Mouse (Mus musculus) hindbrain, embryonic 13.5 days (tissue): Measurements from ENCODE around the gene Zfp597. TPM values are rescaled to one million over a fixed set of nuclear protein-coding genes. Genes with fewer than 3 reads are reported as not detected.
"Not testable (repeated sequence)": the region's sequence is repeated elsewhere in the genome, so short reads cannot be mapped to it uniquely, and the experiment has no call there.

ENCODE experiments used
- ATAC-seq: fragments of 200-750 bp; cut with Nextera tagmentation; 2 replicates; pipeline ENCODE4 v1.8.0; 2017; ENCODE audit warnings: moderate TSS enrichment; ENCODE audit not compliant: low FRiP score
- H3K27ac ChIP-seq: fragments of 300-500 bp; sonication (generic); 2 replicates; pipeline ENCODE4 v1.5.1; 2015; ENCODE audit warnings: inconsistent platforms, mild to moderate bottlenecking, moderate library complexity
- H3K27me3 ChIP-seq: fragments of 300-500 bp; sonication (generic); 2 replicates; pipeline ENCODE4 v1.6.1; 2015; ENCODE audit warnings: mild to moderate bottlenecking, inconsistent platforms
- H3K36me3 ChIP-seq: fragments of 300-500 bp; sonication (generic); 2 replicates; pipeline ENCODE4 v1.6.1; 2015; ENCODE audit warnings: mild to moderate bottlenecking, inconsistent platforms
- H3K4me1 ChIP-seq: fragments of 300-500 bp; sonication (generic); replicated peaks from 2 replicates; pipeline ENCODE4 v1.6.1; 2015; ENCODE audit warnings: inconsistent platforms
- H3K4me2 ChIP-seq: fragments of 300-500 bp; sonication (generic); 2 replicates; pipeline ENCODE4 v1.6.1; 2015; ENCODE audit warnings: inconsistent platforms, mild to moderate bottlenecking, moderate library complexity
- H3K4me3 ChIP-seq: fragments of 300-500 bp; sonication (generic); 2 replicates; pipeline ENCODE4 v1.5.1; 2015; ENCODE audit warnings: mild to moderate bottlenecking, inconsistent platforms
- H3K9ac ChIP-seq: fragments of 300-500 bp; sonication (generic); 2 replicates; pipeline ENCODE4 v1.6.1; 2015; ENCODE audit warnings: mild to moderate bottlenecking, inconsistent platforms
- H3K9me3 ChIP-seq: fragments of 300-500 bp; sonication (generic); 2 replicates; pipeline ENCODE4 v1.6.1; 2016; ENCODE audit warnings: inconsistent platforms
- WGBS: fragments of 180-500 bp; shearing (Covaris S2); methylation state at CpG from one replicate; pipeline ENCODE4 v1.1.7; 2015; 5-methylcytosine and 5-hydroxymethylcytosine counted together
- polyA plus RNA-seq: library from polyadenylated mRNA; unstranded; fragments of >200 nt; fragmentation: Nextera tagmentation; extraction: Ambion mirVana; gene quantifications from 2 replicates; pipeline ENCODE4 v1.2.1, GENCODE M21; 2015

Zfp597 gene
- polyA plus RNA-seq, 1 experiment from 2014 or later, result 14.2 TPM

GRCm38 (mm10) chr16:3852586-3852985 lies 31.8 kb downstream of the Zfp597 start:
- H3K4me3 ChIP-seq, result no peak overlapping the region
- H3K27ac ChIP-seq, result no peak overlapping the region
- H3K4me1 ChIP-seq, result peaks cover 13% of the 10 kb centered on the region
- no peaks in the 10 kb centered on the region for H3K9me3 ChIP-seq
- WGBS, result 34% methylated on average over 12 of the region's 12 CpGs
- H3K4me2 ChIP-seq, result no peak overlapping the region
- H3K36me3 ChIP-seq, result peaks cover 15% of the 10 kb centered on the region; the same call in 1 of the 2 replicates
- ATAC-seq, result no peak
- no peaks in the 10 kb centered on the region for H3K27me3 ChIP-seq
- H3K9ac ChIP-seq, result no peak overlapping the region

- 89% methylated on average over 13 of the region's 13 CpGs for WGBS
- H3K9me3 ChIP-seq, H3K36me3 ChIP-seq, H3K4me3 ChIP-seq, ATAC-seq, H3K27me3 ChIP-seq, H3K4me2 ChIP-seq, H3K27ac ChIP-seq, H3K9ac ChIP-seq: not testable (repeated sequence)
- peaks cover 15% of the 10 kb centered on the region for H3K4me1 ChIP-seq
Measured at GRCm38 (mm10) chr16:3851301-3851700, 33.1 kb downstream of the Zfp597 start.

DNA sequence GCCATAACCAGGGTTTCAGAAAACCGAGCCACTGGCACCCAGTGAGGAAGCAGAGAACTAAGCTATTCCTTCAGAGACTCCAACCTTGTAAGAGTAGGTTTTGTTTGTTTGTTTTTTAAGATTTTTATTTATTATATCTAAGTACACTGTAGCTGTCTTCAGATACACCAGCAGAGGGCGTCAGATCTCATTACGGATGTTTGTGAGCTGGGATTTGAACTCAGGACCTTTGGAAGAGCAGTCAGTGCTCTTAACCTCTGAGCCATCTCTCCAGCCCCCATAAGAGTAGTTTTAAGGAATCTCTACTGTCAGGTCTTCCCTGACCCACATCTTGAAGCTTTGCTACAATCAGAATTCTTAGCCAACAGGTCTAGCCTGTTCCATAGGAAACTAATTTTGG lies 35.9 kb downstream of the Zfp597 start:
- H3K9me3 ChIP-seq, result no peaks in the 10 kb centered on the region

GRCm38 (mm10) chr16:3847871-3848270 lies 36.5 kb downstream of the Zfp597 start:
- Histone ChIP-seq H3K27ac (no peak overlapping the region), H3K4me3 (peak overlapping the region; percentile 55), H3K9me3 (no peaks in the 10 kb centered on the region), H3K9ac (peak overlapping the region; percentile 72), H3K27me3 (no peaks in the 10 kb centered on the region), H3K4me2 (peak overlapping the region; percentile 67), H3K4me1 (peaks cover 17% of the 10 kb centered on the region), H3K36me3 (no peaks in the 10 kb centered on the region)
- 59% methylated on average over 4 of the region's 4 CpGs for WGBS
- ATAC-seq, result no peak

More for the DNA sequence above, 35.9 kb downstream of the Zfp597 start:
- H3K4me2 ChIP-seq, result no peak overlapping the region
- H3K27ac ChIP-seq, result no peak overlapping the region
- H3K9ac ChIP-seq, result no peak overlapping the region
- peaks cover 15% of the 10 kb centered on the region for H3K4me1 ChIP-seq
- no peaks in the 10 kb centered on the region for H3K36me3 ChIP-seq
- ATAC-seq, result no peak
- H3K27me3 ChIP-seq, result no peaks in the 10 kb centered on the region
- 75% methylated on average over 3 of the region's 3 CpGs for WGBS
- H3K4me3 ChIP-seq, result no peak overlapping the region

GRCm38 (mm10) chr16:3846711-3847518 lies 37.4 kb downstream of the Zfp597 start, which contains the start of gene Zfp174:
Gene Zfp174, plus strand, starts transcription at chr16:3847268.
- Histone ChIP-seq H3K9me3 (no peaks in the 10 kb centered on the region), H3K9ac (peak within 1 kb of the TSS; percentile 72), H3K4me3 (peak within 1 kb of the TSS; percentile 55), H3K4me2 (peak within 1 kb of the TSS; percentile 67), H3K36me3 (no peaks in the 10 kb centered on the region), H3K27ac (peak within 1 kb of the TSS; percentile 13; the same call in 1 of the 2 replicates), H3K4me1 (peaks cover 19% of the 10 kb centered on the region), H3K27me3 (no peaks in the 10 kb centered on the region)
- ATAC-seq, result peak; percentile 99
- 3% methylated on average over 38 of the region's 38 CpGs for WGBS

- H3K4me1 ChIP-seq, result peaks cover 13% of the 10 kb centered on the region
- no peak overlapping the region for H3K4me3 ChIP-seq
- no peak for ATAC-seq
- no peak overlapping the region for H3K27ac ChIP-seq
- H3K4me2 ChIP-seq, result no peak overlapping the region
- no peaks in the 10 kb centered on the region for H3K9me3 ChIP-seq
- H3K27me3 ChIP-seq, result no peaks in the 10 kb centered on the region
- WGBS, result 79% methylated on average over 1 of the region's 1 CpGs
- no peaks in the 10 kb centered on the region for H3K36me3 ChIP-seq
- no peak overlapping the region for H3K9ac ChIP-seq
Measured at GRCm38 (mm10) chr16:3843796-3844195, 40.6 kb downstream of the Zfp597 start.

GRCm38 (mm10) chr16:3842989-3843388 lies 41.4 kb downstream of the Zfp597 start:
- WGBS, result 33% methylated on average over 4 of the region's 4 CpGs
- peaks cover 10% of the 10 kb centered on the region for H3K4me1 ChIP-seq
- no peak overlapping the region for H3K4me2 ChIP-seq
- no peaks in the 10 kb centered on the region for H3K36me3 ChIP-seq
- H3K27ac ChIP-seq, result no peak overlapping the region
- H3K9me3 ChIP-seq, result no peaks in the 10 kb centered on the region
- H3K4me3 ChIP-seq, result no peak overlapping the region
- no peak overlapping the region for H3K9ac ChIP-seq
- ATAC-seq, result no peak
- no peaks in the 10 kb centered on the region for H3K27me3 ChIP-seq

- WGBS, result 63% methylated on average over 17 of the region's 17 CpGs
- Histone ChIP-seq H3K4me2 (no peak overlapping the region), H3K9me3 (no peaks in the 10 kb centered on the region), H3K36me3 (no peaks in the 10 kb centered on the region), H3K4me3 (no peak overlapping the region), H3K9ac (no peak overlapping the region), H3K27me3 (no peaks in the 10 kb centered on the region), H3K27ac (no peak overlapping the region), H3K4me1 (peaks cover 5% of the 10 kb centered on the region; the same call in 1 of the 2 replicates)
- no peak; the same call in 1 of the 2 replicates for ATAC-seq
Measured at GRCm38 (mm10) chr16:3839157-3839885, 45.0 kb downstream of the Zfp597 start.

DNA sequence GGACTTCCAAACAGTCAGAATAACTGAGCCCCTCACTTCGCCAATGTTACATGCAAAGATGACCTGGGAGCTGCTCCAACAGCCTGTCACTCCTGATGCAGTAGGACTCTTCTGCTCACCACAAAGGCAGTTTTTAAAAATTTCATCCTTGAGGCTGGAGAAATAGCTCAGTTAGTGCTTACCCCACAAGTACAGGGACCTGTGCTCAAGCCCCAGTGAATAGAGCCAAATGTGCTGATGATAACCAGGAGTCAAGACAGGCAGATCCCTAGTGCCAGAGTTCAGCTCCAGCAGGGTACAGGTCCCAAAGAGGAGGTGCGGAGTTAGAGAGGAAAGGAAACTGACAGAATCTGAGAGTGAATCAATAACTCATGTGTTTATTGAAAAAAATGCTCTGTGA lies 48.9 kb downstream of the Zfp597 start:
- no peaks in the 10 kb centered on the region for H3K27me3 ChIP-seq
- H3K4me1 ChIP-seq, result no peaks in the 10 kb centered on the region
- no peaks in the 10 kb centered on the region for H3K36me3 ChIP-seq
- 79% methylated on average over 2 of the region's 2 CpGs for WGBS
- no peak overlapping the region for H3K27ac ChIP-seq
- H3K9me3 ChIP-seq, result no peaks in the 10 kb centered on the region
- no peak overlapping the region for H3K4me2 ChIP-seq
- no peak for ATAC-seq
- no peak overlapping the region for H3K4me3 ChIP-seq
- no peak overlapping the region for H3K9ac ChIP-seq

- Histone ChIP-seq H3K4me2 (no peak within 1 kb of the TSS), H3K9ac (no peak within 1 kb of the TSS), H3K4me3 (no peak within 1 kb of the TSS), H3K9me3 (no peaks in the 10 kb centered on the region), H3K27me3 (no peaks in the 10 kb centered on the region), H3K27ac (no peak within 1 kb of the TSS), H3K4me1 (no peaks in the 10 kb centered on the region), H3K36me3 (no peaks in the 10 kb centered on the region)
- ATAC-seq, result no peak
Measured at GRCm38 (mm10) chr16:3830588-3831109, 53.7 kb downstream of the Zfp597 start, which contains the start of gene Olfr15. Gene Olfr15, plus strand, starts transcription at chr16:3830878.

GRCm38 (mm10) chr16:3829727-3830126 lies 54.6 kb downstream of the Zfp597 start:
- Histone ChIP-seq H3K9ac (no peak overlapping the region), H3K27ac (no peak overlapping the region), H3K36me3 (no peaks in the 10 kb centered on the region), H3K27me3 (no peaks in the 10 kb centered on the region), H3K9me3 (no peaks in the 10 kb centered on the region), H3K4me2 (no peak overlapping the region), H3K4me1 (no peaks in the 10 kb centered on the region), H3K4me3 (no peak overlapping the region)
- WGBS, result 90% methylated on average over 2 of the region's 2 CpGs
- no peak for ATAC-seq

GRCm38 (mm10) chr16:3828021-3828420 lies 56.3 kb downstream of the Zfp597 start:
- no peak overlapping the region for H3K9ac ChIP-seq
- no peak overlapping the region for H3K27ac ChIP-seq
- no peaks in the 10 kb centered on the region for H3K4me1 ChIP-seq
- no peak overlapping the region for H3K4me3 ChIP-seq
- no peak overlapping the region for H3K4me2 ChIP-seq
- no peaks in the 10 kb centered on the region for H3K36me3 ChIP-seq
- no peak for ATAC-seq
- 61% methylated on average over 3 of the region's 3 CpGs for WGBS
- no peaks in the 10 kb centered on the region for H3K27me3 ChIP-seq
- no peaks in the 10 kb centered on the region for H3K9me3 ChIP-seq
